Mouse (Mus musculus) CD4-positive naive resting alpha-beta T cell, adult 57 days (primary cell): ENCODE data around the gene BC080695. TPM values are rescaled to one million over a fixed set of nuclear protein-coding genes. Genes with fewer than 3 reads are reported as not detected.

Experiments used
- total RNA-seq: library from RNA; stranded (reverse); gene quantifications from one replicate; pipeline ENCODE4 v1.2.4, GENCODE M21; 2023

Gene BC080695
- total RNA-seq: not detected

DNA sequence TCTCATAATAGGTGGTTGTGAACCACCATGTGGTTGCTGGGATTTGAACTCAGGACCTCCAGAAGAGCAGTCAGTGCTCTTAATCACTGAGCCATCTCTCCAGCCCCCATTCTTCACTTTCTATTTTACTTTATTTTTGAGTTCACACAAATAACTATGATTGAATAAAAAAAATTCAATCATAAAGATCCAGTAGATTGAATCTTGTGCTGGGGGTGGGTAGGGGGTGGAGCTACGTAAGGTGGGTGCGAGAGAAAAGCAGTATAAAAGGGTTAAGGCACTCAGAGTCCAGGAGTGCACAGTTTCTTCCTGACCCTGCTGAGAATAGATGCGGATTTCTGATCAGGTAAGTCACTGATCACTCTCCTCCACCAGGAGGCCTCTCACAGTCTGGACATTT lies at the start of gene BC080695, which contains the start of gene Gm13057:
TSS of gene BC080695 (plus strand) at position 301 of the 400 bp plus-strand sequence.
TSS of gene Gm13057 (plus strand) at position 310 of the 400 bp plus-strand sequence.

DNA sequence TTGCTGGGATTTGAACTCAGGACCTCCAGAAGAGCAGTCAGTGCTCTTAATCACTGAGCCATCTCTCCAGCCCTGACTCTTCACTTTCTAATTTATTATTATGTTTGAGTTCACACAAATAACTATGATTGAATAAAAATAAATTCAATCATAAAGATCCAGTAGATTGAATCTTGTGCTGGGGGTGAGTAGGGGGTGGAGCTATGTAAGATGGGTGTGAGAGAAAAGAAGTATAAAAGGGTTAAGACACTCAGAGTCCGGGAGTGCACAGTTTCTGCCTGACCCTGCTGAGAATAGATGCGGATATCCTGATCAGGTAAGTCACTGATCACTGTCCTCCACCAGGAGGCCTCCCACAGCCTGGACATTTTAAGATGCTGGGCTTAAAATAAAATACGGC lies 40.5 kb upstream of the BC080695 start, which contains the start of gene Gm13043:
TSS of gene Gm13043 (plus strand) at position 301 of the 400 bp plus-strand sequence.

DNA sequence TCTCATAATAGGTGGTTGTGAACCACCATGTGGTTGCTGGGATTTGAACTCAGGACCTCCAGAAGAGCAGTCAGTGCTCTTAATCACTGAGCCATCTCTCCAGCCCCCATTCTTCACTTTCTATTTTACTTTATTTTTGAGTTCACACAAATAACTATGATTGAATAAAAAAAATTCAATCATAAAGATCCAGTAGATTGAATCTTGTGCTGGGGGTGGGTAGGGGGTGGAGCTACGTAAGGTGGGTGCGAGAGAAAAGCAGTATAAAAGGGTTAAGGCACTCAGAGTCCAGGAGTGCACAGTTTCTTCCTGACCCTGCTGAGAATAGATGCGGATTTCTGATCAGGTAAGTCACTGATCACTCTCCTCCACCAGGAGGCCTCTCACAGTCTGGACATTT lies 15.8 kb upstream of the BC080695 start, which contains the start of gene Gm13040:
TSS of gene Gm13040 (plus strand) at position 301 of the 400 bp plus-strand sequence.

DNA sequence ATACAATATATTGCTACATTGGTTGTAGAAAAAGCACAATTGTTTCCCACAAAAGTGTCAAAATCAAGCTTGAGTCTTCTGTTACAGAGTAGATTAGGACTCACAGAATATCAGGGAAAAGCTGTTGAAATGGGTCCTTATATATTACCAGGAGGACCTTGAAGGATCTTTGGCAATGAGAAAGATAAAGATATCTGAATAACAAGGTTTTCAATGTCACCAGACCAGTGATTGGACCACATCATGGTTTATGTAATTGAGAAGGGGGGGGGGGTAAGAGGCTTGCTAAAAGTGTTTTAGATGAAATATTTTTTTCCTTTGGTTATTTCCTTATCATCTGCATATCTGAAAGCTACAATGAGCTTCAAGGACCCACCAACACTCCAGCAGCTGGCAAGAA lies 63.2 kb downstream of the BC080695 start, which contains the start of gene Gm13083:
TSS of gene Gm13083 (plus strand) at position 301 of the 400 bp plus-strand sequence.

Other genes starting within 250 kb of the BC080695 start
- not detected for gene Lrrc38, start 201.9 kb upstream of the BC080695 start, total RNA-seq
- gene Pramel1, start 157.3 kb upstream of the BC080695 start, total RNA-seq: not detected
- gene Pramef8, start 139.3 kb upstream of the BC080695 start, total RNA-seq: 44.3 TPM
- gene Oog4, start 101.4 kb upstream of the BC080695 start, total RNA-seq: not detected
- gene Gm13043, start 40.4 kb upstream of the BC080695 start, total RNA-seq: not detected
- not detected for gene Gm13040, start 15.7 kb upstream of the BC080695 start, total RNA-seq
- not detected for gene Gm13057, start within 50 bp of the BC080695 start, total RNA-seq
- not detected for gene Gm13083, start 63.3 kb downstream of the BC080695 start, total RNA-seq
- gene Gm13088, start 105.5 kb downstream of the BC080695 start, total RNA-seq: not detected
- gene Gm13089, start 151.0 kb downstream of the BC080695 start, total RNA-seq: not detected
- gene Gm13078, start 167.8 kb downstream of the BC080695 start, total RNA-seq: not detected
- not detected for gene Gm13023, start 237.7 kb downstream of the BC080695 start, total RNA-seq